Mouse (Mus musculus) adrenal gland, adult 8-10 months (tissue): ENCODE data around the gene Garem2. TPM values are rescaled to one million over a fixed set of nuclear protein-coding genes. Genes with fewer than 3 reads are reported as not detected.
A peak's percentile ranks its signal among the peaks of the same experiment; 100 is the strongest.

Experiments used
- DNase-seq: peaks from one replicate; pipeline ENCODE4 v3.0.0; 2022
- total RNA-seq, 4 experiments: library from RNA; stranded (reverse); gene quantifications; 2 replicates each; pipeline ENCODE4 v1.2.4; 2022

Garem2 gene
- total RNA-seq, 4 experiments from 2014 or later = 0.10 TPM; not detected in 3

GRCm38 (mm10) chr5:30111771-30112170 lies 6.8 kb downstream of the Garem2 start:
- no peak for DNase-seq

- no peak for DNase-seq
Observed at GRCm38 (mm10) chr5:30112533-30113068, 7.6 kb downstream of the Garem2 start.

- DNase-seq = no peak
Observed at GRCm38 (mm10) chr5:30113881-30114760, 9.2 kb downstream of the Garem2 start.

GRCm38 (mm10) chr5:30114761-30115140 lies 9.8 kb downstream of the Garem2 start:
- no peak for DNase-seq

- DNase-seq = no peak
Observed at GRCm38 (mm10) chr5:30115718-30116117, 10.8 kb downstream of the Garem2 start.

GRCm38 (mm10) chr5:30118018-30118417 lies 13.1 kb downstream of the Garem2 start:
- DNase-seq = no peak

- no peak for DNase-seq
Observed at GRCm38 (mm10) chr5:30119163-30119562, 14.2 kb downstream of the Garem2 start.

- DNase-seq = no peak
Observed at GRCm38 (mm10) chr5:30120106-30120505, 15.1 kb downstream of the Garem2 start.

- DNase-seq = no peak
Observed at GRCm38 (mm10) chr5:30122481-30122880, 17.5 kb downstream of the Garem2 start.

GRCm38 (mm10) chr5:30125587-30125986 lies 20.6 kb downstream of the Garem2 start:
- no peak for DNase-seq

GRCm38 (mm10) chr5:30126756-30127155 lies 21.8 kb downstream of the Garem2 start:
- peak; percentile 32 for DNase-seq

GRCm38 (mm10) chr5:30127921-30128597 lies 23.1 kb downstream of the Garem2 start:
- no peak for DNase-seq

- no peak for DNase-seq
Observed at GRCm38 (mm10) chr5:30128680-30129079, 23.7 kb downstream of the Garem2 start.

GRCm38 (mm10) chr5:30131246-30131645 lies 26.3 kb downstream of the Garem2 start:
- DNase-seq = no peak

- no peak for DNase-seq
Observed at GRCm38 (mm10) chr5:30132173-30132572, 27.2 kb downstream of the Garem2 start.

- no peak for DNase-seq
Observed at GRCm38 (mm10) chr5:30135711-30136231, 30.8 kb downstream of the Garem2 start.

GRCm38 (mm10) chr5:30137271-30137670 lies 32.3 kb downstream of the Garem2 start:
- DNase-seq = no peak

GRCm38 (mm10) chr5:30138193-30138592 lies 33.2 kb downstream of the Garem2 start:
- no peak for DNase-seq

GRCm38 (mm10) chr5:30146526-30146925 lies 41.6 kb downstream of the Garem2 start:
- DNase-seq = no peak

GRCm38 (mm10) chr5:30148133-30148920 lies 43.4 kb downstream of the Garem2 start:
- DNase-seq = no peak

- DNase-seq = no peak
Observed at GRCm38 (mm10) chr5:30152007-30152406, 47.0 kb downstream of the Garem2 start.

- no peak for DNase-seq
Observed at GRCm38 (mm10) chr5:30152413-30152812, 47.5 kb downstream of the Garem2 start.
